Mouse (Mus musculus): ENCODE data around the gene Nedd4.

Nedd4 gene

GRCm38 (mm10) chr9:72797136-72797621 lies 135.0 kb downstream of the Nedd4 start:
- no peak for DNase-seq
